Mouse (Mus musculus) cerebellum, adult 2 months (tissue): ENCODE measurements around the gene Tln2.

ENCODE experiments used
- CTCF ChIP-seq: fragments of 200-500 bp; IDR thresholded peaks from 2 replicates; pipeline ENCODE4 v1.5.1; 2011; ENCODE audit warnings: low read depth, mild to moderate bottlenecking, control low read depth, low read length, moderate library complexity, borderline replicate concordance; ENCODE audit not compliant: insufficient read depth
- POLR2A ChIP-seq: fragments of 200-500 bp; IDR thresholded peaks from 2 replicates; pipeline ENCODE4 v1.6.1; 2011; ENCODE audit warnings: low read length, control low read depth, borderline replicate concordance; ENCODE audit not compliant: insufficient read depth

DNA sequence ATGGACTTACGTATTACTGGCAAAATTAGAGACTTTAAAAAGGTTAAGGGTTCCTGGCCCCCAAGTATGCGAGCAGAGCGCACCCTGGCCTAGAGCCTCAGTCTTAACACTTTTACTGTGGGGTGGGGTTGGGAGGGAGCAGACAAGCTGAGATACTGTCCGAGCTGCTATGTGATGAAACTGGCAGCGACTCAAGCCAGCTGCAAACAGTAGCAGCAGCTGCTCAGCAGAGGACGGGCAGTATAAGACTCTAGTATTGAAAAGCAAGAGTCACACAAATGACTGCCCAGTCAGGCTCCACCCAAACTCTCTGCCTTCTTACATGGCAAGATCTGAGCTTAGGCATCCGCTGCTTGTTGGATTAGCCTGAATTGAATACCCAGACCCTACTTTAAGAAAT is 206.1 kb downstream of the Tln2 start:
- TF ChIP-seq POLR2A (no peak), CTCF (no peak)
